Mouse (Mus musculus): ENCODE measurements around the gene Gm44. TPM values are rescaled to one million over a fixed set of nuclear protein-coding genes. Genes with fewer than 3 reads are reported as not detected.
"Not testable (repeated sequence)": the region's sequence is repeated elsewhere in the genome, so short reads cannot be mapped to it uniquely, and the experiment has no call there.

Gm44 gene
- 0.14 TPM in 1 of 2 replicates, not detected in the other for polyA plus RNA-seq (2012; rRNA removed)

DNA sequence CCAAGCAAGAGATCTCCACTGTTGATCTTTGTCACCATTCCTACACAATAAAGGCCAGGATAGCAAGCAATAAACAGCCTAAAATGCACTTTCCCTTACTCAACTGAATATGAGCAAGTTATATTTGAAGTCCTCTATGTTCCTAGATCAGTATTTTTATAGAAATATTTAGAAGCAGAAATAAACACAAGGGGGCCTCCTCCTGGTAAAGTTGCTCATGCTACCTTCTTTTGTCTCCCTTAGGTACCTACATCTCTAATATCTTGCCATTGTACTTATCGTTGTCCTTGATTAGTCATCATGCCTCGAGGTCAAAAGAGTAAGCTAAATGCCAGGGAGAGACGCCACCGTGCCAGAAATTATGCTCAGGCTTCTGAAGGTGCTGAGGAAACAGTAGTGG is at the start of gene Gm44:
TSS of gene Gm44 (plus strand) at position 301 of the 400 bp plus-strand sequence.
- TF ChIP-seq CTCF (IDR thresholded peaks at IDR 0.05; ENCODE audit: control insufficient read depth, insufficient read depth, insufficient replicate concordance, low read depth, low read length) (no peak), POLR2A (IDR thresholded peaks at IDR 0.05; ENCODE audit: control insufficient read depth, low read depth, low read length) (no peak)
- Histone ChIP-seq H3K4me1 (ENCODE audit: control insufficient read depth, insufficient read depth, low read length) (no peaks in the 10 kb centered on the region), H3K36me3 (ENCODE audit: control insufficient read depth, insufficient read depth, low read length) (no peaks in the 10 kb centered on the region), H3K27ac (ENCODE audit: control insufficient read depth, insufficient read depth, low read depth, low read length) (no peak within 1 kb of the TSS), H3K4me3 (ENCODE audit: control insufficient read depth, low read depth, low read length) (no peak within 1 kb of the TSS), H3K27me3 (ENCODE audit: control insufficient read depth, insufficient read depth, low read length) (no peaks in the 10 kb centered on the region)

DNA sequence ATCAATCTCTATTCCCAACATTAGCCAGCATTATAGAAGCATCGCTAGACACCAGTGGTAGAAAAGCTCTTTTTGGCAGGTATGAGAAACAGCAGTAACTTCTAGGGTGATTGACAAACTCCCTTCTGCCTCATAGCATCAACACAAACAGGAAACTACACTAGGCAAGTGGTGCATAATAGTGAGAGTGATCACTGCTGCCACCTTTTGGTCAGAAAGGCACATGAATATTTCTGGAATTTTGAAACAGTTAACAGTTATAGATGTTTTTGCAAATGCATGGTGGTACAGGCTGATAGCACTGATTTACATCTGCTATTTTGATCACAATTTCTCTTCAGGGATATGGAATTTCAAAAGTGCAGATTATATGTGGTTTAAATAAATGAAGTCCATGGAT is 36.0 kb downstream of the Gm44 start:
- no peaks in the 10 kb centered on the region for H3K36me3 ChIP-seq (ENCODE audit: control insufficient read depth, insufficient read depth, low read length)
- no peaks in the 10 kb centered on the region for H3K27me3 ChIP-seq (ENCODE audit: control insufficient read depth, insufficient read depth, low read length)
- H3K4me3 ChIP-seq (ENCODE audit: control insufficient read depth, low read depth, low read length), result no peak overlapping the region
- no peak overlapping the region for H3K27ac ChIP-seq (ENCODE audit: control insufficient read depth, insufficient read depth, low read depth, low read length)
- TF ChIP-seq CTCF (IDR thresholded peaks at IDR 0.05; ENCODE audit: control insufficient read depth, insufficient read depth, insufficient replicate concordance, low read depth, low read length) (no peak), POLR2A (IDR thresholded peaks at IDR 0.05; ENCODE audit: control insufficient read depth, low read depth, low read length) (no peak)
- no peaks in the 10 kb centered on the region for H3K4me1 ChIP-seq (ENCODE audit: control insufficient read depth, insufficient read depth, low read length)

DNA sequence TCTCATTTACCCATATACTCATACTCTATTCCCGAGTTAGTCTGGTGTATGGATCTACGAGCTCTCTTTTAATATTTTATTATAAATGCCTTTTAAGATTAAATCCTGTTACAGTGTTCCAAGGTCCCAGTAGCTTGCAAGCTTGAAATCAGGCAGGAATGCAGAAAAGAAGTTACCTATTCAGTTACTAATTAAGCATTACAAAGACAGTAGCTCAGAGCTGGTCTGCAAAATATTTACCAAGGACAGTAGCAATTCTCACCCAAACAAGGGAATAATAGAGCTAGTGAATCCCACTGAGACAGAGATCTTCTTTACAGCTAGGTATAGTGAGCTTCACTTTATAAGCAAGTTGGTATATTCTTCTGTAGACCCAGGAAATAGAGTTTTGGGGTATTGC is 46.3 kb downstream of the Gm44 start:
- not testable (repeated sequence) for H3K4me1 ChIP-seq (ENCODE audit: control insufficient read depth, insufficient read depth, low read length); H3K27ac ChIP-seq (ENCODE audit: control insufficient read depth, insufficient read depth, low read depth, low read length); H3K27me3 ChIP-seq (ENCODE audit: control insufficient read depth, insufficient read depth, low read length); H3K36me3 ChIP-seq (ENCODE audit: control insufficient read depth, insufficient read depth, low read length); H3K4me3 ChIP-seq (ENCODE audit: control insufficient read depth, low read depth, low read length)
